Mouse (Mus musculus): ENCODE data around the gene Zfp580. TPM values are rescaled to one million over a fixed set of nuclear protein-coding genes. Genes with fewer than 3 reads are reported as not detected.

Zfp580 gene
- total and polyA plus RNA-seq, 3 experiments, result 1.0 to 19.9 TPM; not detected in 1

DNA sequence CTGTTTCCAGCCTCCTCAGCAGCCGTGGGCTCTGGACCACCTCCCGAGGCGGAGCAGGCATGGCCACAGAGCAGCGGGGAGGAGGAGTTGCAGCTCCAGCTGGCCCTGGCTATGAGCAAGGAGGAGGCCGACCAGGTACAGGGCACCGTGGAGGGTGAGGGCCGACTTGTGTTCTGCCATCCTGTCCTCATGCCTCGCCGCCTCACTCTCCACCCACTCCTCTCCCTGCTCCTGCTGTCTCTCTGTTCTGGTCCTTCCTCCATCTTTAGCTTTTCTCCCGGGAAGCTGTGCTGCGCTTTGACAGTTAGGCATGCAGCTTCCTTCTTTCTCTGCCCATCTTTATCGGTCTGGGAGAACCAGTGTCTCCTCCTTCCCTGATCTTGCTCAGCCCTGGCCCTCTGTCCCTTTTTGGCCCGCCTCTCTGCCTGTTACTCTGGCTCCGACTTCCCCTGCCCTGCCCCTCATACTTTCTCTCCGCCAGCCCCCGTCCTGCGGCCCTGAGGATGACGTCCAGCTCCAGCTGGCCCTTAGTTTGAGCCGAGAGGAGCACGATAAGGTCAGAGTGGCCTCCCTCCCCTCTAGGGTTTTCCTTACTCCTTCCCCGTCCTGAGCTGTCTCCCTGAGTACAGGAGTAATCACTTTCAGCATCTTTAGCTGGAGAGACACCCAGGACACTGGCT is 41.6 kb downstream of the Zfp580 start:
- H3K9me3 ChIP-seq (replicated peaks; ENCODE audit: insufficient read depth, low read length), result no peaks in the 10 kb centered on the region
- H3K27ac ChIP-seq (ENCODE audit: control insufficient read depth, low read depth, low read length), result no peak overlapping the region
- no peaks in the 10 kb centered on the region for H3K27me3 ChIP-seq (ENCODE audit: control insufficient read depth in 1 of 2, insufficient read depth in 2 of 2, low read length in 2 of 2)
- H3K4me3 ChIP-seq (ENCODE audit: control insufficient read depth in 1 of 2, insufficient read depth in 1 of 2, low read depth in 2 of 2, low read length in 2 of 2), result no peak overlapping the region
- DNase-seq (ENCODE audit: low read depth, low spot score), result no peak
- no peak overlapping the region for H3K9ac ChIP-seq (ENCODE audit: control insufficient read depth, low read depth, low read length, poor library complexity, severe bottlenecking)
- peaks cover 9% of the 10 kb centered on the region for H3K79me2 ChIP-seq (ENCODE audit: control insufficient read depth, insufficient read depth, low read length, poor library complexity)
- peaks cover 0 to 19% of the 10 kb centered on the region in 2 experiments; a peak in 2 of 4 replicates for H3K36me3 ChIP-seq (ENCODE audit: control insufficient read depth in 1 of 2, insufficient read depth in 2 of 2, low read length in 2 of 2)
- TF ChIP-seq UBTF (IDR thresholded peaks at IDR 0.05; ENCODE audit: borderline replicate concordance, insufficient read depth, low read depth, low read length), result no peak
- TF ChIP-seq ELF1 (IDR thresholded peaks at IDR 0.05; ENCODE audit: low read depth, low read length), result no peak
- TF ChIP-seq EP300 (IDR thresholded peaks at IDR 0.05; ENCODE audit: low read depth in 1 of 2, low read length in 2 of 2), result no peak
- no peak for TF ChIP-seq RCOR1 (IDR thresholded peaks at IDR 0.05; ENCODE audit: low read depth, low read length)
- TF ChIP-seq MEF2A (IDR thresholded peaks at IDR 0.05; ENCODE audit: extremely low read depth, insufficient replicate concordance, low read depth, low read length, poor library complexity, severe bottlenecking), result no peak
- TF ChIP-seq USF2 (IDR thresholded peaks at IDR 0.05; ENCODE audit: borderline replicate concordance in 1 of 2, insufficient read depth in 1 of 2, low read depth in 1 of 2, low read length in 2 of 2), result no peak
- no peak for TF ChIP-seq TAL1 (IDR thresholded peaks at IDR 0.05; ENCODE audit: low read length)
- TF ChIP-seq SMC3 (IDR thresholded peaks at IDR 0.05; ENCODE audit: low read depth, low read length), result no peak
- TF ChIP-seq NRF1 (IDR thresholded peaks at IDR 0.05; ENCODE audit: insufficient read depth, low read depth, low read length, poor library complexity, severe bottlenecking), result no peak
- TF ChIP-seq ZNF384 (IDR thresholded peaks at IDR 0.05; ENCODE audit: low read depth, low read length), result no peak
- no peak for TF ChIP-seq GATA1 (IDR thresholded peaks at IDR 0.05; ENCODE audit: low read depth, low read length)
- TF ChIP-seq CTCF (IDR thresholded peaks at IDR 0.05 in 2 of 3, conservative IDR thresholded peaks at IDR 0.05 in 1 of 3; ENCODE audit: control insufficient read depth in 1 of 3, insufficient read depth in 1 of 3, low read depth in 2 of 3, low read length in 3 of 3, poor library complexity in 1 of 3, severe bottlenecking in 1 of 3), result no peak
- TF ChIP-seq KAT2A (conservative IDR thresholded peaks at IDR 0.05; ENCODE audit: low read depth, low read length), result no peak
- no peak for TF ChIP-seq MXI1 (IDR thresholded peaks at IDR 0.05; ENCODE audit: low read depth, low read length)
- no peaks in the 10 kb centered on the region for H3K4me1 ChIP-seq (ENCODE audit: control insufficient read depth in 1 of 2, insufficient read depth in 2 of 2, low read length in 2 of 2)

DNA sequence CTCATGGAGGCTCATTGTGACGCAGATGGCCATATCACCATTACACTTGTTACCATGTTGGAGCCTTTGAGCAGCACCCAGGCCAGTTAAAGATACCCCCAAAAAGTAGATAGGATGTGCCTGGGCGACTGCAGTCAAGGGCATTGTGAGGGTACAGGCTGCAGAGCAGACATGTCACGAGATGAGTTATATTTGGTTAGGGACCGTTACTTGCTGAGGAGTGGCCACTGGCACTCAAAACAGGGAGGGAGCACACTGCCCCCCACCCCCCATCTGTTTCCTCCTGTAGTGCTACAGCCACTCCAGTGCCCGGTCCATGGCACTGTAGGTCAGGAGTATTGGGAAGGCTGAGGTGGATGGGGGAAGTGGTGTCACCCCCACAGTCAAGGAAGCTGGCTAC is 47.4 kb downstream of the Zfp580 start:
- no peak for DNase-seq (ENCODE audit: low read depth, low spot score)
- Histone ChIP-seq H3K9ac (ENCODE audit: control insufficient read depth, low read depth, low read length, poor library complexity, severe bottlenecking) (no peak overlapping the region), H3K27ac (ENCODE audit: control insufficient read depth, low read depth, low read length) (no peak overlapping the region), H3K27me3 (ENCODE audit: control insufficient read depth in 1 of 2, insufficient read depth in 2 of 2, low read length in 2 of 2) (no peaks in the 10 kb centered on the region), H3K4me3 (ENCODE audit: control insufficient read depth in 1 of 2, insufficient read depth in 1 of 2, low read depth in 2 of 2, low read length in 2 of 2) (no peak overlapping the region), H3K36me3 (ENCODE audit: control insufficient read depth in 1 of 2, insufficient read depth in 2 of 2, low read length in 2 of 2) (peaks cover 0 to 5% of the 10 kb centered on the region in 2 experiments; a peak in 2 of 4 replicates), H3K9me3 (replicated peaks; ENCODE audit: insufficient read depth, low read length) (no peaks in the 10 kb centered on the region), H3K79me2 (ENCODE audit: control insufficient read depth, insufficient read depth, low read length, poor library complexity) (no peaks in the 10 kb centered on the region), H3K4me1 (ENCODE audit: control insufficient read depth in 1 of 2, insufficient read depth in 2 of 2, low read length in 2 of 2) (peaks cover 0 to 5% of the 10 kb centered on the region in 2 experiments; a peak in 1 of 4 replicates)
- TF ChIP-seq GABPA (IDR thresholded peaks at IDR 0.05; ENCODE audit: low read depth, low read length) (no peak), CTCF (IDR thresholded peaks at IDR 0.05 in 2 of 3, conservative IDR thresholded peaks at IDR 0.05 in 1 of 3; ENCODE audit: control insufficient read depth in 1 of 3, insufficient read depth in 1 of 3, low read depth in 2 of 3, low read length in 3 of 3, poor library complexity in 1 of 3, severe bottlenecking in 1 of 3) (no peak), MEF2A (IDR thresholded peaks at IDR 0.05; ENCODE audit: extremely low read depth, insufficient replicate concordance, low read depth, low read length, poor library complexity, severe bottlenecking) (no peak), E2F4 (IDR thresholded peaks at IDR 0.05; ENCODE audit: borderline replicate concordance, low read depth, low read length) (no peak), POLR2AphosphoS2 (IDR thresholded peaks at IDR 0.05; ENCODE audit: low read length) (peak; percentile 57; the same call in 1 of the 2 replicates), CHD2 (IDR thresholded peaks at IDR 0.05; ENCODE audit: low read length) (no peak), SIN3A (IDR thresholded peaks at IDR 0.05; ENCODE audit: low read length) (no peak)
